Mouse (Mus musculus) CH12F3 (cell line): Measurements from ENCODE around the gene Gsto1.

Experiments
- in situ Hi-C: fragments of 300-500 bp; cut with MboI; formaldehyde crosslinking; loops from 2 replicates; pipeline ENCODE4 v1.14.3; 2020; ENCODE audit warnings: low sequenced_read_pairs

Gene Gsto1

DNA sequence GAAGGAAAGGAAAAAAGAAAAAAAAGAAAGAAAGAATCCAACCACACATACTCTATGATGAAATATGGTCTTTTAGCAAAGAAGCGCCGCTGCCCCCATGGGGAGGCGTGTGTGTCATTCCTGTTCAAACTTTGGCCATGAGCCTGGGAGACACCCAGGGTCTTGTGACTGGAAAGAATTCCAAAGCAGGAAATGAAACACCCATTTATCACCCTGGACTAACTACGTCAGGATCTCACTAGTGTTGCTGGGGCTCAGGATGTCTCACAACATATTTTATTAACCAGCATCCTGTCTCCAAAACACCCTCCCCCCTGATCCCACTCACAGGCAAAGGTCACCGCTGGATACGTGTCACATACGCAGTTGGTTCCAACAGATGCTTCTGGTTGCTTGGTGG lies 31.8 kb downstream of the Gsto1 start:
- in situ Hi-C loops, result no loop called here

- in situ Hi-C loops, result no loop called here
Observed at GRCm38 (mm10) chr19:47887417-47887816, 32.6 kb downstream of the Gsto1 start.

- in situ Hi-C loops, result no loop called here
Observed at GRCm38 (mm10) chr19:47888037-47888436, 33.3 kb downstream of the Gsto1 start.

DNA sequence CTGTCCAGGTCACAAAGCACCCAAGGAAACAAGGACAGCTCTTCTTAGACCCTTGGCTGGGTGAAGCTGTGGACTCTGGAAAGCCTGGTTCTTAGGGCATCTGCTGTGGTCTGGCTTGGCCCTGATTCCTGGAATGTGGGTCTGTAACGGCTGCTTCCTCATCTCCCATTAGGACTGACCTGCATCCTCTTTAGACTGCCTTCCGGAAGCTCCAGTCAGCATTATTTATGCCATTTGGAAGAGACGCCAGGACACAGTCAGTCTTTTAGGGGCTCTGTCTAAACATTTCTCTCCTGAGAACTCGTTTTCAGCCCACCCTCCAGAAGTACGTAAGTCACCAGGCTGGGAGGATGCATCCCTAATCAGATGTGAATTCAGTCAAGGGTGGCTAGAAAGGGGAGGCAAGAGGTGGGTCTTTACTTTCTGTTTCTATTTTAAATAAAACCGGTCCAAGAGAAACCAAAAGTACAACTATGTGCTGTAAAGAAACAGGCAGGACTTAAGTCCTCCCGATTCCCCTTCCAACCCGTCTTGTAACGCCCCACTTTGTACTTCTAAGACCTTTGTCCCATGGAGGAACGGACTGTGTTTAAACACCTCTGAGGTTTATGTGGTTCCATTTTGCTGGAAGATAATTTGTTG lies 35.8 kb downstream of the Gsto1 start:
- in situ Hi-C loops, result no loop called here

DNA sequence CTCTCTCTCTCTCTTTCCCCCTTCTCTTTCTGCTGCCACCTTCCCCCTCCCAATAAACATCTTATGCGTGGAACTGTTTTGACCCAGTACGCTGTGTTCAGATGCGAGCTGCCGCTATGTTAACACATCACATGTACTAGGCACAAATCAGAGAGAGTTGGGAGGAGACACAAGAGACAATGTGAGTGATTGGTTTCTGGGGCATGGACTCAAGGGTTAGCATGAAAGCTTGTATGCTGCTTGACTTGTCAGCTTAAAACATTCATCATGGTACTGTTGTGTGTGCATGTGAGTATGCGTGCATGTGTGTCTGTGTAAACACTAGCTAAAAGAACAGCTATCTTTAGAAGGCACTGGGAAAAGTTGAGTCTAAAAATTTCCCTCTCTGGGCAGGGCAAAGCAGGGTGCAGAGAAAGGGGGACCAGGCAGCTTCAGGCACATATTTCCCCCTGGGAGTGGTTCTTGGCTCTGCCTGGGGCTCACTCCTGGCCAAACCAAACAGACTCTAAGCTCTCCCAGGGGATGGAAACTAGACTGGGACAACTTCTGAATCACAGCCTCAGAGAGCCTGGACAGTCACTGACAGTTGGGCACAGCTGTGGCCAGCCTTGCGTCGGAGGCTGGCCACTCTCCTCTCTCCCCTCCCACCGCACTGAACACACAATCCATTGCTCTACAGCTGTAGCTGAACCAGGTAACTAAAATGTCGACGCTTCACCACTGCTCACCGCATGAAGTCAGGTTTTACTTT lies 37.0 kb downstream of the Gsto1 start:
- in situ Hi-C loops, result no loop called here

DNA sequence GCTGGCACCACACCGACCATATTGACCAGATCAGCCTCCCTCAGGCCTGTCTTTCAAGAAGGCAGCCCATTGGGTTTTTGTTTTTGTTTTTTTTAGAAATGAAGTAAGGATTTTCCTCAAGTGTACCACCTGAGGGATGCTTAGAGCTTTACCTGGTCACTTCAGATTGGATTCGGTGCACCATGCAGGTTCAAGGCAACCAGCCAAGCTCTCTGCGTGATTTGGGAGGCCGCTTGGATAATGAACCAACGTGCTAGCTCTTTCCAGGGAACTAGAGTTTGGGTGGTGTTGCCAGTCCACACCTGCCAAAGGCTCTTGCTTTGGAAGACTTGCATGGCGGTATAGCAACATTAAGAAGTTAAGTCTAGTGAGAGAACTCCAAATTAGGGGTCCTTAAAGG lies 38.3 kb downstream of the Gsto1 start:
- in situ Hi-C loops, result no loop called here

DNA sequence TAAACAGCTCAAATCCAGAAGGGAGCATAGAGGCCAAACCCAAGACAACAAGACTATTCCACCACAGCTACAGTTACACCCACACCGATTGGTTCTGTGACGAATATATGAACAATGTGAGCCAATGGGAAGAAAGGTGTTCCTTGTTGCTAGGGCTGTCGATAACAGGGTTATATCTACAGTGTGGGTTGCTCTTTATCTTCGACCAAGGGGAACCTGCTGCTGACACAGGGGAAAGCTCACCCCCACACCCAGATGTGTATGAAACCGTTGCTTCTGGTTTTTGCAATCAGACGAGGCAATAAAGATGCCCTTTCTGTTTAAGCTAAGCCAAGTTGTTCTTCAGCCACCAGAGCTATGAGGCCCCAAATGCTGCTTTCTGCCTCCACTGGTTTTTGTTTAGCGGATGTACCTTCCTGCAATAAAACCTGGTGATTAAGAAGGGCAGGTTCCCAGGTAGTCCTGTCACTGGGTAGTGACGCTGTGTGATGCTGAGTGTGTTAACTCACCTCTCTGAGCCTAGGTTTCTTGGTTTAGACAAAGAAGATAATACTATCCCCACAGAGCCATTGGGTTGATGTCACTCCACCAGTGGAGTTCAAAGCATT lies 43.8 kb downstream of the Gsto1 start:
- in situ Hi-C loops, result no loop called here

GRCm38 (mm10) chr19:47900012-47900411 lies 45.2 kb downstream of the Gsto1 start:
- in situ Hi-C loops, result no loop called here

DNA sequence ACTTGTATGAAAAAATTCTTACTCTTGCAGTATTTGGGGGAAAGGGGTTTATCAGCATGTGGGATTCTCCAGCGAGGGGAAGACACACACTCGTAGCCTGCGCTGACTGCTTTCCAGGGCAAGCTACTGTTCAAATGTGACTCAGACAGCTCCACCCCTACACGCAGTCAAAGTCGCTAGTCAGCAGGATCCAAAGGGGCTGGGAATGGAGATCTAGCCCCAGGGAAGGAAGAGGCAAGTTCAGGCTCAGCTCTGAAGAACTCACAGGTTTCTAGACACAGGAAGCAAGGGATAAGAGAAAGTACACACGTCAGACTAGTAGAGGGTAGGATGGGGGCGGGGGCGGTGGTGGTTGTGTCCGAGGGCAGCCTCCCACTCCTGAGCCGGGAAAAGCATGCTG lies 45.8 kb downstream of the Gsto1 start:
- in situ Hi-C loops, result no loop called here

GRCm38 (mm10) chr19:47902316-47903201 lies 47.8 kb downstream of the Gsto1 start:
- in situ Hi-C loops, result no loop called here

DNA sequence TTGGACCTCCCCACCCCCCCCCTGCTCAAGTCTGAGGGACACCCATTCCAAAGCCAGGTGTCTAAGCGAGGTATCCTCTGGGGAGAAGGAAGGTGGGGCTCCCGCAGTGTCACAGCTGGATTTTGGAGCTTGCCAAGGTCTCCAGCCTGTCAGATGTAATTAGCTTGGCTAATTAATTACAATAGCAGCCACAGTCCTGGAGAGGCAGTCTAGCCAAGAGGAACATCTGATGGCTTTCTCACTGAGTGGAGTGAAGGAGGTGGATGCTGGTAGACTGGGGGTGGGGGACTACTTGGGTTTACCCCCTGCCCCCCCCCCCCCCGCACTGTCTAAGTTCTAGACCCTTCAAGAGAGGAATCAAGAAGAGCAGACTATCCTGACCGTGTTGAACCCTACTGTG lies 48.9 kb downstream of the Gsto1 start:
- in situ Hi-C loops, result no loop called here

- in situ Hi-C loops, result no loop called here
Observed at GRCm38 (mm10) chr19:47905081-47905480, 50.3 kb downstream of the Gsto1 start.

GRCm38 (mm10) chr19:47905603-47906002 lies 50.8 kb downstream of the Gsto1 start:
- in situ Hi-C loops, result no loop called here

- in situ Hi-C loops, result no loop called here
Observed at GRCm38 (mm10) chr19:47907596-47907995, 52.8 kb downstream of the Gsto1 start.

GRCm38 (mm10) chr19:47908961-47909371 lies 54.2 kb downstream of the Gsto1 start:
- in situ Hi-C loops, result no loop called here

GRCm38 (mm10) chr19:47909387-47910116 lies 54.8 kb downstream of the Gsto1 start:
- in situ Hi-C loops, result no loop called here

- in situ Hi-C loops, result no loop called here
Observed at GRCm38 (mm10) chr19:47910117-47910618, 55.4 kb downstream of the Gsto1 start.

GRCm38 (mm10) chr19:47910751-47911150 lies 56.0 kb downstream of the Gsto1 start:
- in situ Hi-C loops, result no loop called here

DNA sequence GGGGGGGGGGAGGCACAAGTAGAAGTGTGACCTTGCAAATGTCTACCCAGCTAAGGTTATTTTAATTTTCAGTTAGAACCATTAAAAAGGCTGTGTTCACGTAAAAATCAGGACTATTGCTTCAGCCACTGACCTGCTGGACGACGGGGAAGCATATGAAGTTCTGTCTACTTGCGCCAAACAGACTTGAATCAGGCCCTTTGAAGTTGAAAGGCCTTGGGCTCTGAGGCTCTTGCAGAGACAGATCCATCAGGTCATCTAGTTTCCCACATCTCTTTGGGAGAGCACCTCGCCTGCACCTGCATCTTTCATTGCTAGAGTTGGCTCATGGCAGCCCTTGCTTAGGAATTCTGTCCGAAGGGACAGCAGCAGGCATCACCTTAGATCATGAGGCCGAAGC lies 58.6 kb downstream of the Gsto1 start:
- in situ Hi-C loops, result no loop called here

GRCm38 (mm10) chr19:47914191-47914590 lies 59.4 kb downstream of the Gsto1 start:
- in situ Hi-C loops, result no loop called here
